Mouse (Mus musculus) c-Kit-positive CD71-positive TER-119-negative erythroid progenitor cells, embryonic 14.5 days (primary cell): ENCODE results near the gene Clptm1.
A peak's percentile ranks its signal among the peaks of the same experiment; 100 is the strongest.

Source experiments
- DNase-seq: peaks from one replicate; pipeline ENCODE4 v3.0.0-alpha.2; 2013; ENCODE audit warnings: low read depth

Clptm1 gene

GRCm38 (mm10) chr7:19664955-19665841 is at the start of gene Clptm1:
Gene Clptm1, minus strand, starts transcription at chr7:19665033.
- DNase-seq, result peak; percentile 96

- no peak for DNase-seq
Measured at GRCm38 (mm10) chr7:19713598-19713997, 48.8 kb upstream of the Clptm1 start.

GRCm38 (mm10) chr7:19713196-19713595 is 48.4 kb upstream of the Clptm1 start:
- DNase-seq, result no peak

- DNase-seq, result no peak
Measured at GRCm38 (mm10) chr7:19712414-19712813, 47.6 kb upstream of the Clptm1 start.

DNA sequence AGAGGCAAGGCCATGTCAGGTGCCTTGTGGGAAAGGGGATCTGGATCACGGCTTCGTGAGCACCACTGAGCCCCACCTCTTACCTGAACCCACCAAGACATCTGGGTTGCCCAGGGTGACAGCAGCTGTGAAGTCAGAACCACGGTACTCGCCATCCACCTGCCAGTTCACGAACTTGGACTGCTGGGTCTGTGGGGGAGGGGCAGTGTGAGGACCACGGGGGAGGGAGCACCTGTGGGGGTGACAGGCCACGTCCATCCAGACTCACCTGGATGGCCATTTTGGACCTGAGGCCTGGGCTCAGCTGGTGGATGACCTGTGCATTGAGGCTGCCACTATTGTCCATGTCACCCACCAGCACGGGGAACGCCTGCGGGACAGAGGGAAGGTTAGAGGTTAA is 45.8 kb upstream of the Clptm1 start:
- DNase-seq, result no peak

DNA sequence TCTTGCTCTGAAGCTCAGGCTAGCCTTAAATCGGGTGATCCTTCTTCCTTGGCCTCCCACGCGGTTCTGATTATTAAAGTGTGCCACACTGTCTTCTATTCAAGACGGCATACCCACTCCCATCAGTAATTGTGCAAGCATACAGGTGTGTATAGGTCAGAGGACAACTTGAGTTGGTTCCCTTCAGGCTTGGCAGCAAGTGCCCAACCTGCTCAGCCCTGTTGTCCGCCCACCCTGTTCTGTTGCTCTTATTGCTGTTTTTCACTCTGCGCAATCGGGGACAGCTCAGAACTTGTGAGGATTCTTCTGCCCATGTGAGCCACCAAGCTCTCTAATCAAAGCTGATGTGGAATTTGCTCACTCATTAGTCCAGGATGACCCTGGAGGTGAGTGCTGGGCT is 40.4 kb upstream of the Clptm1 start:
- DNase-seq, result no peak

DNA sequence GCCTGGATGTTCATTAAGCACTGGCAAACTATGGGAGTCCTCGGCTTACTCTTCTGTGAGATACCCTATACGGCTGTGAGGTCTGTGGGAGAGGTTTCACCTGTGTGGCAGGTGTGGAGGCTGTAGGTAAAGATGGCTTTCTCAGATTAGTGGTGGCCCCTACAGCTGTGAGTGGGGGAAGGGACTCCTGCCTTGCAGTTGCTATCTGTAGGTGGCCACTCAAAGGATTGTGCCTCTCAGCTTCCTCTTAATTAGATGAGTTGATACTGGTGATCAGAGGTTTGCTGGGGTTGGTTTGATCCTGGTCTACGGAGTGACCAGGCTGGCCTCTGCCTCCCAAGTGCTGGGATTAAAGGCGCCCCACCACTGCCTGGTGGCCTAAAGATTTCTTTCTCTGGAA is 39.6 kb upstream of the Clptm1 start:
- no peak for DNase-seq

GRCm38 (mm10) chr7:19702859-19703555 is 38.2 kb upstream of the Clptm1 start:
- DNase-seq, result no peak

GRCm38 (mm10) chr7:19701069-19701761 is 36.4 kb upstream of the Clptm1 start:
- DNase-seq, result peak; percentile 57

DNA sequence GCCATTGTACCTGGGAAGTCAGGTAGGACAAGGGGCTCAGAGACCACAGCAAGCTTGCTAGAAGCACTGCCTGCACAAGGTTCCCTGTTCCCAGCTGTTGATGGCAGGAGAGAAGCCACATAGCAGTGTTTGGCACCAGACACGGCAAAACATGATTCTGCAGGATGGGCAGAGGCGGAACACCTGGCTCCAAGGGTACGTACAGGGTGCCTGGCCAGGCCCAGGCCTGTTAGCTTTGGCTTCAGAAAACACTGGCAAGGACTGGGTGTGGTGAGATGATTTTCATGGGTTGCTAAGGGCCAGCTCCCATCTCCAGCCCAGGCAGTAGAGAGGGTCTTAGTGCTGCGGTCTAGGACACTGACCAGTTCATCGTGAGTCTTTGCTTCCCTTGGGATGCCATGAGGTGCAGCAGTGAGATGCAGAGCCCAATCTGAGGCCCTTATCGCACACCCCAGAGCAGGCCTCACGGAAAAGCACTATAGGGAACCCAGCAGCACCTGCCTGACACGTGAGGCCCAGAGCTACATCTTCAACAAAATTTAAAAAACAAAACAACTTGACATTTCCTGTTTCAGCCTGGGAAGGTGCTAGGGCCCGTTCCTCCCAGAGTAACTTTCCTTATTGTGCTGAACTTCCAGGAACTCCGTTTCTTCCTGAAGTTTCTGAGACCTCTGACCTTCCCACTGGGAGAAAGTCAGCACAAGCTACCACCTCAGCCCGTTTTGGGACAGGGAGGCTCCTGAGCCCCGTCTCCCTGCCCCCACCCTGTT is 35.7 kb upstream of the Clptm1 start:
- DNase-seq, result no peak

GRCm38 (mm10) chr7:19699827-19700148 is 35.0 kb upstream of the Clptm1 start:
- no peak for DNase-seq

DNA sequence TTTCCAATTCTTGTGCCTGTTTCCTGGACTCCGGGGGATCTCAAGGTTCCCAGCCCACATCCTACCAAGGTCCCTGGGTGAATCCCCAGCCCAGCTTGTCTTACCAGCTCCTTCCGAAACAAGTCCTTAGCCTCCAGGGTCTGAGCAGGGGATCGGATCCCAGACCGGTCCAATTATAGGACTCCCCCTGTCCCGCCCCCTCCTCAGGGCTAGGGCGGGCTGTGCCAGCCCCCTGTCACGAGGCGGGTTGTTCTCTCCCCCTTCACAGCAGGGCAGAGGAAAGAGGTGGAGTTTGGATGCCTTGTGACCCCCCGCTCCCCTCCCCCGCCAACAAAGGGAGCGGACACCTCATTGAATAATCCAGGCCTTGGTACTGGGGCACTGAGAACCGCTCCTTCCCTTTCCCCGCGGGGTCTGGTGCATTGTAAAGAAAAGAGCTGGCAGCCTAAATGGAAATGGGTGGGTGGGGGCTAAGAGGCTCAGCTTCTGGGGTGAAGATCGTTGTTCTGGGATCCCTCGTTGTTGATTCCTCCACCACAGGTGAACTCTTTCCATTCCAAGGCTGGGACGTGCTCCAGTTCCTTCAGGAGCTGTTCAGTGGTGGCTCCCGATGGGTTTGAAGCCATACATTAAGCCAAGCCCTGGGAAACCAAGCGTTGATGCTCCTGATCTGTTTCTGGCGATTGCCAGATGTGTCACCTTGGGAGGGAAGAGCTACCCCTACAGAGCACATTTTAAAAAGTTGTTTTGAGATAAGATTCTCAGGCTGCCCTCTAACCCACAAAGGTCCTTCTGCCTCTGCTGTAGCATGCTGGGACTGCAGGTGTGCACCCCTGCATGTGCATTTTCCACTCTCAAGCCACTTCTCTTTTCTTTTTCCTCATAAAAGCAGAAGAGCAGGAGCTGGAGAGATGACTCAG is 34.3 kb upstream of the Clptm1 start, which contains the start of gene Apoe:
Gene Apoe, minus strand, starts transcription at position 282 of the 920 bp plus-strand sequence.
- no peak for DNase-seq

- DNase-seq, result no peak
Measured at GRCm38 (mm10) chr7:19697949-19698906, 33.4 kb upstream of the Clptm1 start.

DNA sequence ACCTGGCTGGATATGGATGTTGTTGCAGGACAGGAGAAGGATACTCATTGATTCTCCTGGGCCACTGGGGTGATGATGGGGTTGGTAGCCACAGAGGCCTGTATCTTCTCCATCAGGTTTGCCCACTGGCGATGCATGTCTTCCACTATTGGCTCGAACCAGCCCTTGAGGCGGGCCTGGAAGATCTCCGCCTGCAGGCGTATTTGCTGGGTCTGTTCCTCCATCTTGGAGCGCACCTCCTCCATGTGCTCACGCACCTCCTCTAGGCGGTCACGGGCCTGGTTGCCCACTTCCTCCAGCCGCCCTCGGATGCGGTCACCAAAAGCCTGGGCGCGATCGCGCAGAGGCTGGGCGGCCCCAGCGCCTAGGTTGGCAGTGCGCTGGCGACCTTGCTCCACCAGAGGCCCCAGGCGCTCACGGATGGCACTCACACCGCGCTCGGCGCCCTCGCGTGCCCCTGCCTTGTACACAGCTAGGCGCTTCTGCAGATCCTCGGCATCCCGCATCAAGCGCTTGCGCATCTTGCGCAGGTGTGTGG is 31.6 kb upstream of the Clptm1 start:
- no peak for DNase-seq

GRCm38 (mm10) chr7:19695881-19696280 is 31.0 kb upstream of the Clptm1 start:
- DNase-seq, result no peak

DNA sequence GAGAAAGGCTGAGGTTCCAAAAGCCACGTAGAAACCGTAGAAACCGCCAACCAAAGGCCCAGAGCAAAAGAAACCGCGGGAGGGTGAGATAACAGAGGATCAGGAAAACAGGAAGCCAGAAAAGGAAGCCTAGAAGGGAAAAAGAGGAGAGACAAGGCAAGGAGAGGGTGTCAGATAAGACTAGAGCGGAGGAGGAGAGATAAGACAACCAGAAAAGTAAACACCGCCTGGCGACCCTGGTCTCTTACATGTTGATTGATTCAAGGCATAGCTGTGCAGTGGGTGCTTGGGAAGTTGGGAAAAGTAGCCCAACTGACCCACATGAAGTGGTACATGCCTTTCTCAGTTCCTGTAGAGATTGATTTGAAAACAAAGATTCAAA is 30.4 kb upstream of the Clptm1 start:
- no peak for DNase-seq

- no peak for DNase-seq
Measured at GRCm38 (mm10) chr7:19694336-19695212, 29.7 kb upstream of the Clptm1 start.

DNA sequence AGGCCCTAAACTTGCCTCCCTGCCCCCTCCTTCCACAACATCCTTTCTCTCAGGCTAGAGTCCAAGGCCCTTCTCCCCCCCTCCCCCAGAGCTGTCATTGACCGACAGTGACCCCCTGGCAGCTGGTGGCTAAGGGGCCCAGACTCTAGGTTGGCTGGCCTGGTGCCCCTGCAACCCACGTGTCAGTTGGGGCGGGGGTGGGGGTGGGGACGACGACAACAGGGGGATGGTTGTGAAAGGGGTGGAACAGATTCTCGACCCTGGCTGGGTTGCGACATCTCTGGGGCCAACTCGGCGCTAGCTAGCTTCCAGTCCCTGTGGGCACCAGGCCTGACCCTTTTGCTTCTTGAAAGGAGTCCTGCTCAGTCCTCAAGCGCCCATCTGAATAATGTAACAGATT is 28.6 kb upstream of the Clptm1 start:
- no peak for DNase-seq
